Mouse (Mus musculus) CD8-positive naive resting alpha-beta T cell, adult 2 months (primary cell): Measurements from ENCODE around the gene Slit3.

Experiments
- DNase-seq, 2 experiments: peaks; one replicate each; pipeline ENCODE4 v3.0.0; 2022; ENCODE audit warnings: low read depth in 2 of 2, low spot score in 2 of 2

The Slit3 gene

DNA sequence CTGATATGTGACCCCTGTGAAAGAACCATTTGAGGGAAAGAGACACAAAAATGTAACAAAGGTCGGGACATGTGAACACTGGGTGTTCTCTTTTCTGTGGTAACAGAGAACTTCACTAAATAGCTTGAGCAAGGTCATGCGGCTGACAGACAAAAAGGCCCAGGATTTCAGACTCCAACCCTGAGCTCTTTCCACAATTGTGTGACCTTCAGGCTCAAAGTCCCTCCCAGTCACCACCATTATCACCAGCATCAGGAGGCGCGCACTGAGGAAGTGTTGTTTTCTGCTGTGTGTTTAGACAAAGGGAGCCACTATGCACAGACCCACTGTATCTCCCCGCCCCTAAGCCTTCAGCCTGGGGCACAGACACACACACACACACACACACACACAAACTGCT lies 181.2 kb downstream of the Slit3 start:
- DNase-seq: no peak

DNA sequence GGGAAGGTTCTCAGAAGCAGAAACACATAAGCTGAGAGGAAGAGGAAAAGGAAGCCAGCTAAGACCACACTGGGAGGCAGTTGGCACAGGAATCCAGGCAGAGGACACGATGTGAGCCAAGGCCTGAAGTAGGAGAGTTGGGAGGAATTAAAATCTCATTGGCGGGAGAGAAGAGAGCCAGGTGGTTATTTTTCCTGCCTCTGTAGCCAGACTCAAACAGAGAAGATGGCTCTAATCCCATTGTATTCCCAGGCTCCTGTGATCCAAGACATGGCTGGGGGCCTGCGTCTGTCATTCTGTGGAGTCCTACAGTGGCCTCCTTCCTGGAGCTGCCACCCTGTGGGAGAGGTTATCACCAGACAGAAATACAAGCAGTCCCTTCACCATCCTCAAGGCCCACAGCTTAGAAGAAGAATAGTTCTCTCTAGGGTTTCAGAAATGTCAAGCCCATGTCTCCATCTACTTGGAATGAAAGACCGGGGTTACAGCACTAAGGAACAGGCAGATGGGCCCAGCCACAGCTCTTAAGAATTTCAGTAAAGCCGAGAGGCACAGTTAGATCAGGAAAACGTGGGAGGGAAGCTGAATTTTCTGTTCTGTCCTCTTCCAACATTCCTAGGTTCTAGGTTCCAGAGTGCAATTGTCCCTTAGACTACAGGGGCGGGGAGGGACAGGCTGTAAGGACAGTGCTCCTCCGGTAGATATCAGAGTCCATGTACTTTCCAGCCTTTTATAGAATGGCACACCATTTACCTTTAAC lies 183.4 kb downstream of the Slit3 start:
- DNase-seq: no peak

DNA sequence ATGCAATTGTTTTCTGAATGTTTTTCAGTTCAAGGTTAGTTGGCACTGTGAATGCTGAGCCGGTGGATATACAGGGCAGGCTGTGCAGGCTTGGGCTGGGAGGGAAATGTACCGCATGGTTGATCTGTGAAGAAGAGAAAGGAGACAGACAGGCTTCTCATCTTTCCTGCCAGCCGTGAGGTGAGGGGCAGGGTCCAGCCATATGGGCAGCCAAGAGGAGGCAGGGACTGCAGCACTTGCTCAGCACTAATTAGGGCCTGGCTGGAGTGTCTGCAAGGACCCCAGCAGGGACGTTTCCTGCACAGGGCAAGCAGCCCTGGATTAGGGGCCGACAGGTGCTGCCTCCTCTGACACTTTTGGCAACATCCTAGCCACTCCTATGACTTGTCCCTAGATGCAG lies 184.1 kb downstream of the Slit3 start:
- DNase-seq: no peak

DNA sequence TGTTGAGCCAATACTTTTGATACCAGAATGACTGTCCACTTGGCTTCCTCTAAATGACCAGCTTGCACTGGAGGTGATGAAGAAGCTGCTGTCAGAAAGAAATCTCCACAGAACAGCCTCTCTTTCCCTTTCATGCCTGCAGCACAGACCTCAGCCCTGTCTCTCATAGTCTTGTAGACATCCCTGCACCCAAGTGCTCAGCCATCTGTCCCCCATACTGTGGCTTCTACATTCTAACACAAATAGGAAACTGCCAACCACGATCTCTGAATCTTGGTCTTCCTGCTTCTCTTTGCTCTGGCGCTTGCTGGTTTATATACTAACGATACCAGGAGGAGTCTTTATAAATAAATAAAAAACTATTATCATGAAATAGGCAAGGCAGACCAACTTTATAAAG lies 184.9 kb downstream of the Slit3 start:
- DNase-seq: no peak

DNA sequence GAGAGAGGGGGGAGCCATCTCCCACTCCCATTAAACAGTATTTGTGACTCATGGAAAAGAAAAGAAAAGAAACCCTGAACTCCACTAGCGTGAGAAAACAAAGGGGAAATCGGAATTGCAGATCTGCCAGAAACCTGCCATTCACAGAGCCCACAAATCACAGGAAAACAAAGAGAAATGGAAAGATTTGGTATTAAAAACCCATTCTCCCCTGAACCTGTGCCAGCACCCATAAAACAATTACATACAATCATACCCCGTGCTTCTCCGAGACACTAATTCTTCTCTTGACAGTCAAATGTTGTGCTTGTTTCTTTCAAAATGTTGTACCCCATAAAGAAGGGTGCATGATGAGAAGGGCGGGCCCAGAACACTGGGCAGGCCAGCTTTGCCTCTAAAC lies 185.9 kb downstream of the Slit3 start:
- DNase-seq: no peak

DNA sequence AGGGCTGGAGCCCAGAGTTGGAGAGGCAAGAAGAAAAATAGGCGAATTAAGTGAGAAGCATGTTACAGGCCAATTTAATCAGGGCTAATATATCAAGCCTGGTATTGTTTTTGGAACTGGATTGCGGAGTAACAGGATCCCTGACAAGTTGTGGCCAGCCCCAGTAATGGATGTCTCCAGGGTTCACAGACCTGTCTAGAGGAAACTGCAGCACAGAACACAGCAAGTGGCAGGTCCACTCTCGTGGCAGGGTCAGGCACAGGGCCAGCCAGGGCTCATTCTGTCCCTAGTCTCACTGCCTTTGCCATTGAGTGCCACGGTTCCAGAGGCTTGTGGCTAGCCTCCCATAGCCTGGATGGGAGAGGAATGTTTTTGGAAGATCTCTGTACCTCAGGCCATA lies 187.0 kb downstream of the Slit3 start:
- DNase-seq: no peak

DNA sequence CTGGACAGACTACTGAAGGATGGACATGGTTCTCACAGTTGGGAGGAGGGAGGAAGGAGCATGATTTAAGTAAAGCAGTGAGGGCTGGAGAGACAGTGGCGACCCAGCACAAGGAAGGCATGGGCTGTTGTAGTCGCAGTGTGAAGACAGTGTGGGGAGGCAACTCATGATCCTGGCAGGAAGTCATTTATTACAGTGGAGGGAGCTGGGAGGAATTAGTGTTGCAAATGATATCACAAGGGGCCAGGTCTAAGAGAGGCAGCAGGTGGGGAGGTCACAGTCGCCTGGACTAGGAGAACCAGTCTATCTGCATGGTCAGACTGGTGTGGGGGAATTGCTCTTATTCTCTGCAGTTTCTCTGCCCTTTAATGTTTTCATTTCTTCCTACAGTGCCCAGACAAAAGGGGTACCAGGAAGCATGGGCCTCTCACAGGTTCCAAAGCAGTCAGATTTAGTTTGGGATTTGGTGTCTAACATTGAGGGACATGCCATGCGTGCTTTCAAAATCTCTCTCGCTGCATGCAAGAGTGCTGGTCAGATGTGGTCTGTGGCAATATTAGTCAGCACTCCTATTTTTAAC lies 194.5 kb downstream of the Slit3 start:
- DNase-seq: no peak

DNA sequence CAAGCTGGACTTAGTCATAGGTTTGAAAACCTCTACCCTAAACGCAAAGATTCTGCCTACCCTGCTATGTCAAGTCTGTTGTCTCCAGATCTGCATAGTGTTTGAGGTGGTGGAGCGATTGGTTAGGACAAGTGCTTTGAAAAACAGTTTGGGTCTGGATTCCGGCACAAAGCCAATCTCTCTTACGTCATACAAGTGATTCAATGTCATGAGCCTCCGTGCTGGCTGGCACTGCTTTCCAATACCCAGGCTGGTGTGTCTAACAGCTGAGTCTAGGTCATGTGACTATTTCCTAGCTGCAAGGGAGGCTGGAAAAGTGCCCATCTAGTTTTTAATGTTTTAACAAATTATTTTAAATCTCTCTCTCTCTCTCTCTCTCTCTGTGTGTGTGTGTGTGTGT lies 196.2 kb downstream of the Slit3 start:
- no peak for DNase-seq

DNA sequence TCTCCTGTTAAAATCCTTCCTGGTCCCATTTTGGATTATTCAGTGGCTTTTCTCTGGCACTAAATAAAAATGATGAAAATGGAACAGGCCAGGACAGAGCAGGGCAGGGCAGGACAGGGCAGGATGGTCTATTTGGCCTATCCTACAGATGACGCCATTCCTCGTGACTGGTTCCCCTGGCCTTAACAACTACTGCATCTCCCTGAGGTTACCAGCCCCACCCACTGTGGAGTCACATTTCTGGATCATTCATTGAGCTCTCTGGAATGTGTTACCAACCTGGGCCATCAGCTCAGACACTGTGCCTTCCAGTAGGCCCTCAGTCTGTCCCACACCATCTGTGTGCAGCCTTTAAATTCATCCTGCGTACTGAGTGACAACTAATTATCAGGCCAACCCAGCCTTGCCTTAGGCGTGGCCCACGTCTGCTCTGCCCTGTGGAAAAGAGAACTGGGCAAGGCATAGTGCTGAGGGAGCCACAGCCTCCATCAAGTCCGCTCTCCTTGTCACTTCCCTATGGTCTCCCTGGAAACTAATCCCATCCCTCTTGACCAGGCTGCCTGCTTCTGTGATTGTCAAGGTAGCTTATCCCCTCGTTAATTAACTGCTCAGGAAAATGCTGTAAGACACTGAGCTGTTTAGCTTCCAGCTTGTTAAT lies 196.9 kb downstream of the Slit3 start:
- DNase-seq: no peak

DNA sequence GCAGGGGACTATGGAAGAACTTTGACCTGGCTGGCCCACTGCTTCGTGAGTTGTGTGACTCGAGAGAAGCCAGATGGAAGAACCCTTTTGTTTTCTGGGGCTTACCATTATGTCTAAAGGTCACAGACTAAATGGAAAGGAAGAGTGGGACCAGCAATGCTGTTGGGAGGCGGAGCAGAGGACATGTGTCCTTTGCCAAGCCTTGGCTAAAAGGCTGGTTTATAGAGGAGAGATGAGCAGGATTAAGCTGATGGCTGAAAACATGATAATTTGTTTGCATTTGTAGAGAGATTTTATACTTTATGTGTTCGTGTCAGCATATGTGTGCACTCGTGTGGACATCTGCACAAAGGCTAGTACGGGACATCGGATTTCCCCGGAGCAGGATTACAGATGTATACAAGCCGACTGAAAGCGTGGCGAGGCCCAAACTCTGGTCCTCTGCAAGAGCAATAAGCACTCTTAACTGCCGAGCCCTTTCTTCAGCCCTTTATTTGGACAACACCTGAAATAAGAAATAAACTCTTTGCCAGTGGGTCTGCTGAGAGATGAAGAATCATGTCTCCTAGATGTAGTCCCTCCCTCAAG lies 197.5 kb downstream of the Slit3 start:
- DNase-seq: no peak

DNA sequence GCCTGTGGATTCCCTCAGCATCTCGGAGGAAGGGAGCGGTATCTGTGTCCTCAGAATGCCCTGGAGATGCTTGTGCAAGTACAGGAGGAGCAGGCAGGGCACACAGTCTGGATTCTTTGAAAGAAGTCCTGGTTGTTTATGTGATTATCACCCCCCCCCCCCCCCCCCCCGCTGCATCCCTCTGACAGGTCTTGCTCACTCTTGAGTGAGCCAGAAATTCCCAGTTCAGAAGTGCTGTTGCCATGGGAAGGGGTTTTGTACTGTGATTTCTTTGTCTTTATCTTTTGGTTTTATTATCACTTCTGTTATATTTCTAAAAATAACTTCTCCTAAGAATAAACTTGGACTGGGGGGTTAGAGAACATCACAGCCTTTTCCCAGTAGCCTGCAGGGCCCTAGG lies 199.5 kb downstream of the Slit3 start:
- DNase-seq: no peak

DNA sequence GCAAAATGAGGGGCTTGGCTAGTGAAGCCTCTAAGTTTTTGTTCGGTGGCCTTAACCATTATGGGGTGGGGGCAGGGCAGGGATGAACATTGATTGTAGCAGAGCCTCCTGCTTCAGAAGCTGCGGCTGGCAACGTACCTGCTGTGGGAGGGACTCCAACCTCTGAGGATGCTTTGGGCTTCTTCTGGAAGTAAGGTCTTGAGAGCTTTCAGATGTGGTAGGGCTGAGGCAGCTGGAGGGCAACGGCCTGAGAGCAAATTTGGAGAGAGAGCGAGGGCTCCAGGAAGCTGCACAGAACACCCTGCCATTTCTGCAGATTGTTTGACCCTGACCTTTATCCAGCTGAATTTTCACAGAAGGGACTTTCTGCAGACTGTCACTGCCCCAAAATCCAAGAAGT lies 203.4 kb downstream of the Slit3 start:
- DNase-seq: no peak

DNA sequence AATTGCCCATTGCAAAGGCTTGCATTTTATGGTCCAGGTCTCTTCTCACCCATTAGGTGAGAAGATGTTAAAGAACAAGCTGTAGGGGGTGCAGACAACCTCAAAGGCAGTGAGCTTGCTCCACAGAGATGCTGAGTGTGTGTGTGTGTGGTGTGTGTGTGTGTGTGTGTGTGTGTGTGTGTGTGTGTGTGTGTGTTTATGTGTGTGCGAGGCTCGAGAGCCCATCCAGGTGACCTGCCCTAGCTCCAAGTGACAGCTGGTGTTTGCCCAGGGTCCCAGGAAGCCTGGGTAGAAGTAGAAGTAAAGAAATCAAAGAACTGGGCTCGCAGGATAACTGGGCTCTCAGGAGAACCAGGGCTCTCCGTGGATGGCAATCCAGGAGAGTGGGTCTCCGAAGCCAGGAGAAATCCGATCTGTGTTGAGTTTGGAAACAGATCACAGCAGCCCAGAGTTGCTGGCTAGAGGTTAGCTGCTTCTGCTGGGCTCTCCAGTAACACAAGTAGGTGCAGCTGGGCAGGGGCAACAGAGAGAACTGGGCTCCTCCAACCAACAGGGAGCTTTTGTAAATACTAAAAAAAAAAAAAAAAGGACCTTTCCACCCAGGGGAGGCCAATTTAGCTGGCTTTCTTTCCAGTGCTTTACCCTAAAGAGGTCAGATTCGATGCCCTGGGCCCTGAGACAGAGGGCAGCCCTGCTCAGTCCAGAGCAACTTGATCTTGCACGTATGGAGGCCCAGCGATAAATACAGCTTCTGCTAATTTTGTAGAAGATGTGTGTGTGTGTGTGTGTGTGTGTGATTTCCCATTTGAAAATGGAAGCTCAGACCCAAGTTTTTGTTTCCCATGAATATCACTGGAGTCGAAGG lies 204.3 kb downstream of the Slit3 start:
- no peak for DNase-seq

DNA sequence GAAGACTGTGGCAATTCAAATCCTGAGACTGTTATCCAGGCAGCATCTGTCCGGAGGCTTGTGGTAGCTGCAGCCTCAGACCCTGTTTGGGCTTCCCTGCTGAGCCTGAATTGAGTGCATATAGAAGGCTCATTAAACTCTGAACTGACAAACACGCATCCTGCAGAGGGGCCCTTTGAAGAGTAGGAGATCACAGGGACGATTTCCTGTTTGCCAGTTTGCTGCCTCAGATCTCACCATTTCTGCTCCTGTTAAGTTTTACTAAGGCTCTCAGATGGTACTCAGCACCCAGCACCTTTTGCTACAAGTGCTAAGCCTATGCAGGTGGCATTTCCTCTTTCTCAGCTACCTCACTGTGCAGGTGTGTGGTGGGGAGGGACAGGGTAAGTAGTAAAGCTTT lies 205.3 kb downstream of the Slit3 start:
- peak in 1 of 2 experiments; percentile 1 for DNase-seq

DNA sequence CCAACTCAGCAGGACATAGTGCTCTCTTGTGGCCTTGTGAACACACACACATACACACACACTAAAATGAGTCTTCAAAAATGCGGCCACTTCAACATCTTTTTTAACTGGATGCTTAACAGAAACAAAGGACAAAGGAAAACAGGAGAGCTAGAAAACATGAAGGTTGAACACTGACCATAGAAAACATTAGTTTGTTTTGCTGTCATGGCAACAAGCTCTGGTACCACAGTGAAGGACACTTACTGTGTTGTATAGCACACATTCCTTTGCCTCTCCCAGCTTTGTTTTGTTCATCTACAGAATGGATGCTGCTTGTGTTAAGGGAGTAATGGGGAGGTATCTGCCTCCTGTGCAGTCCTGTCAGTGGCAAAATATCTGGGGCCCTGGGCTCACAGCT lies 206.9 kb downstream of the Slit3 start:
- DNase-seq: no peak

DNA sequence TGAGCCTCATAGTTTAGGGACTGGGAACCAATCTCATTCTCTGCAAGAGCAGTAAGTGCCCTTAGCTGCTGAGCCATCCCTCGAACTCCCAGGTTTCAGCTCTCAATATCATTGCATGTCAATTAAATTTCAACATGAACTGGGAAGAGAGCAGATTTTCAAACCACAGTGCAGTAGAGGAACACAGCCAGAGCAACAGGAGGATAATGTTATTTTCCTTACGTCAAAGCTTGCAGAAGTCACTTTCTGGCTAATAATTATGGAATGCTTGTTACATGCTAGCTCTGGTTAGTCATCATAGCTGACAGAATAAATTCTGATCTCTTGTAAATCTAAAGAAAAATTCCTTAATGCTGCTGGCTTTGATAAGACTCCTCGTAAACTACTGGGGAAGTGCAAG lies 210.5 kb downstream of the Slit3 start:
- DNase-seq: no peak

DNA sequence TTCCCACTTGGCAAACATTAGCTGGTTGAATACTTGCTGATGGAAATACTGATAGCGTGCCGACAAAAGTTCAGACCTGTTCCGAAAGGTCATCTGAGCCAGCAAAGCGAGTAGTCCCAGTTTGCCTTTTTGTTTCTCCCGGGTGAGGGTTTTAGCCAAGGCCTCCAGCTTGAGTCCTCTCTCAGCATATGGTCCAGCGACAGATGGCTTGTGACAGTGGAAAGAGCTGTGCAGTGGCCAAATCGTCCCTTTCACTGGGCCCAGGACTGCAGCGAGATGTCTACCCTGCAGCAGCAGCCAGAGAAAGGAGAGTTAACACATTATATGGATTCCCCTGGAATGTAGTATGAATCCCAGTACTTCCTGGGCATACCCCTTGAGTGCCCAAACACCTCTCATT lies 215.5 kb downstream of the Slit3 start:
- no peak for DNase-seq

DNA sequence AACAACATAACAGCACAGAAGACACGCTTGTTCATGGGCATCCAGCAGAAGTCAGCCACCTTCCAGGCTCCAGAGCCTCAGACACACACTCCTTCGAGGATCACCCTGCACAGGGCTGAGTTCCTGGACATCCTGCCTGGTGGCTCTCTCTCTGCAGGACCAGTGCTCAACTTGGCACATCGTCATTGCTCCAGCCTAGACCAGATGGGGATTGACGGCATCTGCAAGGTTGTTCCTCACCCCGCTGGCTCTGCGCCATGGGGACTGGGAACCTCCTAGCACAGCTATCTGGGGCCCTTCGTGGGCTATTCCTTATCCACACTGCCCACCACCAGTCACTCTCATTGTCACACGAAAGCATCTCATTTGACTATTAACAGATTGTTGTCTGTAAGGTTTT lies 216.5 kb downstream of the Slit3 start:
- no peak for DNase-seq

DNA sequence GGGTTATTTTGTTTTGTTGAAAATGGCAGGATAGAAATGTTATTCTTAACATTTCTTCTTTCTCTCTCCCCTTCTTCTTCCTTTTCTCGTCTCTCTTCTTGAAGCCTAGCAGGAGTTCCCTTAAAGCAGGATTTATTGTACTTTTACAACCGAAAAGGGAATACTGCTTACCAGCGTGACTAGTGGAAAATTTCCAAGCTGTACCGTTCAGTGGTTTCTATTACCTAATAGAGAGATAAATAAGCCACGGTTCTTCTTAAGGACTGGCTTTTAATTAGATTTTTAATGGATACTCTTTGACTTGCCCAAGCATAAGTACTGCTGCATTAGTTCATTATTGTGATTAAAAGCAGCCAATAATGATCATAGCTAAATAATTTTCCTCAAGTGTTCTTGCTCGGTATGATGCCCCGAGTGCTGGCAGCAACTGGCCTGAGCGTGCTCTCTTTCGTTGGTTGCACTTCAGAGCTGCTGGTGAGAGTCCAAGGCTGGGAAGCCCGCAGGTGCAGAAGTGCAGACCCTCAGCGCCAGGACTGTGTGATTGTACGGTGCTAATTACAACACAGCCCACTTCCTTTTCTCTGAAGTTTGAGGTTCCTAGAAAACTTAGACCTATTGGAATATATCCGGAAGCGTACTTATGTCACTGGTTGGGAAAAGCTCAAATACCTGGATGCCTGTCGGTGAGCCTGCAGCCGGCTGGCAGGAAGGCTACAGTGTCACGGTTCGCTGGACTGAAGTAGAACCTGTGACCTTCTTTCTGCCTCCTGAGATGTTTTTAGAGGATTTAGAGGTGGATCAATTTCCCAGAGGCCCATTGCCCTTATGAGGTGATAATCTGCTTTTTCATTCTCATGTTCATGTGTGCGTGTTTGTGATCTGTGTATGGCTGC lies 217.1 kb downstream of the Slit3 start:
- DNase-seq: no peak

DNA sequence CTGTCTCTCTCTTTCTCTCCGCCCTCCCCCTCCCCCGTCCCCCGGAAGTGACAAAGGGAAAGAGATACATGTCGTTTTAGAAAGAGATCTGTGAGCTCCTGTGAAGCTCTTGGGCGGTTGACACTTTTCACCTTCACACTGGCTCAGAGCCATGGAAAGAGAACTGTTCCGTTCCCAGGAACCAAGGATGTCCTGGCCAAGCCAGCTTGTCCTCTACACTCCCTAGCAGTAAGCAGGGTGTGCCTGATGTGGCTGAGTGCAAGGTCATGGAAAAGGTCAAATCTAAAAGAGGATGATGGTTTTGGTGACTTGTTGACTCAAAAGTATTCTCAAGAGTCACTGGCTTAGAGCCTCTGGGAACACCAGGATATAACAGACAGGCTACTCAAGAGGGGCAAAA lies 219.7 kb downstream of the Slit3 start:
- no peak for DNase-seq
